Mouse (Mus musculus) limb, embryonic 14.5 days (tissue): ENCODE results near the gene Adsl. TPM values are rescaled to one million over a fixed set of nuclear protein-coding genes. Genes with fewer than 3 reads are reported as not detected.
"Not testable (repeated sequence)": the region's sequence is repeated elsewhere in the genome, so short reads cannot be mapped to it uniquely, and the experiment has no call there.

Experiments used
- ATAC-seq: fragments of 200-750 bp; cut with Nextera tagmentation; 2 replicates; pipeline ENCODE4 v1.8.0; 2017; ENCODE audit warnings: low read depth, moderate number of reproducible peaks, moderate TSS enrichment; ENCODE audit not compliant: low FRiP score
- DNase-seq: peaks from one replicate; pipeline ENCODE4 v3.0.0-alpha.2; 2015; ENCODE audit warnings: low spot score
- H3K27ac ChIP-seq: fragments of 300-500 bp; sonication (generic); replicated peaks from 2 replicates; pipeline ENCODE4 v1.5.1; 2014; ENCODE audit warnings: low read depth, mild to moderate bottlenecking, low read length, moderate library complexity, mixed read lengths
- H3K27me3 ChIP-seq: fragments of 300-500 bp; sonication (generic); 2 replicates; pipeline ENCODE4 v1.6.1; 2014; ENCODE audit warnings: low read length, mixed read lengths; ENCODE audit not compliant: control insufficient read depth, insufficient read depth
- H3K36me3 ChIP-seq: fragments of 300-500 bp; sonication (generic); 2 replicates; pipeline ENCODE4 v1.6.1; 2014; ENCODE audit warnings: mild to moderate bottlenecking, low read length, moderate library complexity, mixed read lengths; ENCODE audit not compliant: control insufficient read depth, insufficient read depth
- H3K4me1 ChIP-seq: fragments of 300-500 bp; sonication (generic); 2 replicates; pipeline ENCODE4 v1.6.1; 2014; ENCODE audit warnings: antibody characterized with exemption, low read length, mixed read lengths; ENCODE audit not compliant: control insufficient read depth, insufficient read depth
- H3K4me2 ChIP-seq: fragments of 300-500 bp; sonication (generic); replicated peaks from 2 replicates; pipeline ENCODE4 v1.6.1; 2014; ENCODE audit warnings: low read depth, mild to moderate bottlenecking, low read length, moderate library complexity; ENCODE audit not compliant: severe bottlenecking
- H3K4me3 ChIP-seq: fragments of 300-500 bp; sonication (generic); replicated peaks from 2 replicates; pipeline ENCODE4 v1.5.1; 2014; ENCODE audit warnings: low read length
- H3K9ac ChIP-seq: fragments of 300-500 bp; sonication (generic); 2 replicates; pipeline ENCODE4 v1.6.1; 2014; ENCODE audit warnings: mild to moderate bottlenecking, low read depth, low read length, moderate library complexity; ENCODE audit not compliant: severe bottlenecking
- H3K9me3 ChIP-seq: fragments of 300-500 bp; sonication (generic); 2 replicates; pipeline ENCODE4 v1.6.1; 2016; ENCODE audit warnings: low read length; ENCODE audit not compliant: control insufficient read depth
- POLR2A ChIP-seq: fragments of 200-500 bp; IDR thresholded peaks from 2 replicates; pipeline ENCODE4 v1.8.0; 2012; ENCODE audit warnings: inconsistent platforms, mild to moderate bottlenecking, moderate library complexity, borderline replicate concordance; ENCODE audit not compliant: insufficient read depth, insufficient read length; ENCODE audit errors: extremely low read depth
- WGBS: fragments of 180-500 bp; shearing (Covaris S2); extraction: QIAGEN DNeasy Blood & Tissue Kit; methylation state at CpG from one replicate; pipeline ENCODE4 v1.1.7; 2014; 5-methylcytosine and 5-hydroxymethylcytosine counted together
- polyA plus RNA-seq, 2 experiments: library from polyadenylated mRNA; depleted of rRNA in 1 of 2; stranded (reverse) in 1 of 2; unstranded in 1 of 2; fragments of >200 nt; fragmentation: Nextera tagmentation in 1 of 2; extraction: Ambion mirVana in 1 of 2; gene quantifications; 2 replicates each; pipeline versions ENCODE4 v1.2.1 to v1.2.3; 2012 to 2014

The Adsl gene
- polyA plus RNA-seq (2012; rRNA removed): 93.4 and 101 TPM in 2 replicates
- 114 and 117 TPM in 2 replicates for polyA plus RNA-seq (2014; fragmentation: Nextera tagmentation; extraction: Ambion mirVana)

DNA sequence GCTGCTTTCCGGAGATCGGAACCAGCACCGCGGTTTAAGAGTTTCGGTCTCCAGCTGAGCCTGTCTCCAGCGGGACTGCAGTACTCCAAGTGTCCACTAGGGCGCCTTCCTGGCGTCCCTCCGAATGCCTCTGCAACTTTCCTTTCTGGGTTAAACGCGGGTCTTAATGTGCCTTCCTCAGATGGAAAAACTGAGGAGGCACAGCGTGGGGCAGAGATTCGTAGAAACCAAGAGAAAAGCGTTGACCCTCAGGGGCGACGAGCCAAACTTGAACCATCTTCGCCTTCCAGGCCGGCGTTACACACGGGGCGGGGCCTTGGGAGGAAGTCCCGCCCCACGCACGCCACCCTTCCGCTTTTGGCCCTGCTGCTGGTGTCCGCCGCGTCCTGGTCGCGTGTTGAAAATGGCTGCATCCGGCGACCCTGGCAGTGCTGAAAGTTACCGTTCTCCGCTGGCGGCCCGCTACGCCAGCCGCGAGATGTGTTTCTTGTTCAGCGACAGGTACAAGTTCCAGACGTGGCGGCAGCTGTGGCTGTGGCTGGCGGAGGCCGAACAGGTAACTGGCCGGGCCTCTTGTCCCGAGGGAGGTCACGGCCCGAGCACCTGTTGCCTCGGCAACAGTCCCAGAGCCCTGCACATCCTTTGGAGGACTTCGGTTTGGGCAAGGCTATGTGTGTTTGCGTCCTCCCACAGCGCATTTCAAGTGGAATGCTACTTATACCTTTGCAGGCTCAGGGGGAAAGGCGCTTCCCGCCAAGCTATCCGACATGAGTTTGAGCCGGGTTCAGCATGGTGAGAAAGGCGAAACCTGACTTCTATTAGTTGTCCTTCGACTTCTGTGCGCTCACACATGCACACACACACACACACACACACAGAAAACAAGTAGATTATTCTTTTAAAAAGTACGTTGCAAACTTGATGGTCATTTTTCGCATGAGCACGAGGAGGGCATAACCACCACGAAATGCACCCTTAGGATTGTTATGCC, at the start of gene Adsl:
TSS of gene Adsl (plus strand) at position 346 of the 991 bp plus-strand sequence.
- Histone ChIP-seq H3K27ac (peak within 1 kb of the TSS; percentile 78), H3K9me3 (no peaks in the 10 kb centered on the region), H3K4me2 (peak within 1 kb of the TSS; percentile 60), H3K36me3 (peaks cover 15% of the 10 kb centered on the region), H3K9ac (peak within 1 kb of the TSS; percentile 56), H3K27me3 (no peaks in the 10 kb centered on the region), H3K4me3 (peak within 1 kb of the TSS; percentile 68), H3K4me1 (peaks cover 6% of the 10 kb centered on the region)
- 0 out of 2 replicates have a peak, but pooled peaks have one; percentile 20 for TF ChIP-seq POLR2A
- DNase-seq (peak; percentile 89), ATAC-seq (peak; percentile 96)
- WGBS: 1% methylated on average over 63 of the region's 63 CpGs

DNA sequence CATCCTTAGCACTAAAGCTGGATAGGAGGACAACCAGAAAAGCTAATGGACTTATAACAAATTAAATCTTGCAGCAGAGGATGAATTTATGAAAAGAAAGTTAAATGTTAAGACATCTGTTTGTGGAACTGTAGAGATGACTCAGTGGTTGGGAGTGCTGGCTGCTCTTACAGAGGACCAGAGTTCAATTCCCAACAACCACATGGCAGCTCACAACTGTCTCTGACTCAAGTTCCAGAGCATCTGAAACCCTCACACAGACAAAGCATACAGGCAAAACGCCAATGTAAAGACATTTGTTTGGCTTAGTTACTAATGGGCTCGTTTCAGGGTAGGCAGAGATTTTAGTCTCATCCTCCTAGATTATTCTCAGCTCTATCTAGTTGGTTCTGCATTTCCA, 48.5 kb upstream of the Adsl start:
- Histone ChIP-seq H3K4me1 (no peaks in the 10 kb centered on the region), H3K27ac (no peak overlapping the region), H3K4me2 (no peak overlapping the region), H3K27me3 (no peaks in the 10 kb centered on the region), H3K9ac (no peak overlapping the region), H3K36me3 (peaks cover 95% of the 10 kb centered on the region), H3K9me3 (no peaks in the 10 kb centered on the region), H3K4me3 (no peak overlapping the region)
- no peak for DNase-seq
- ATAC-seq: no peak
- 90% methylated on average over 2 of the region's 2 CpGs for WGBS
- no peak for TF ChIP-seq POLR2A

DNA sequence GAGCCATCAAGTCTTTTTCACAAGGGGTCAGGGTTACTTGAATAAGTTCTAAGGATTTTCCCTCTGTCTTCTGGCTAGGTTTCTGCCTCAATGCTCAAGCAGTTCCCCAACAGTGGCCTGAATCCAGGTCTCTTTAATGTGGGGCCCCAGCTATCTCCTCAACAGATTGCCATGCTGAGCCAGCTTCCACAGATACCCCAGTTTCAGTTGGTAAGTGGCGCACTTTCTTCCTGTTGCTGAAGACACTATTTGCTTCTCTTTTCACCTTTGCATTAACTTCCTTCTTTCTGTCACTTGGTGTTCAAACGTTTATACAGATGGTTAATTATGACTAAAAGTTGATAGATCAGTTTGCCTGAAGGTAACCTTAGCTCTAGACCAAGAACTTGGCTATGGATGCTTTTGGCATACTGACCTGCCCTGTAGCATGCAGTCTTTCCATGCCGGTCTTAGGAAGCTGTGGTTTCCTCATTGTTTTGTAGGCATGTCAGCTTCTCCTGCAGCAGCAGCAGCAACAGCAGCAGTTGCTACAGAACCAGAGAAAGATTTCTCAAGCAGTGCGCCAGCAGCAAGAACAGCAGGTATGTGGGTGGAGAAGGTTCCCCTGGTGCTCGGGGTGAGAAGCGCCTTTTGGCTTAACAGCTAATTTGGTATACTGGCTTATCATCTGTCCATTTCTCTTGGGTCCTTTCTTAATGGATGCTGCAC, 46.3 kb upstream of the Adsl start:
- Histone ChIP-seq H3K36me3 (peaks cover 94% of the 10 kb centered on the region), H3K9ac (no peak overlapping the region), H3K4me3 (no peak overlapping the region), H3K4me1 (no peaks in the 10 kb centered on the region), H3K27me3 (no peaks in the 10 kb centered on the region), H3K9me3 (no peaks in the 10 kb centered on the region), H3K4me2 (no peak overlapping the region), H3K27ac (no peak overlapping the region)
- TF ChIP-seq POLR2A: no peak
- DNase-seq (no peak), ATAC-seq (no peak)
- 93% methylated on average over 6 of the region's 6 CpGs for WGBS

DNA sequence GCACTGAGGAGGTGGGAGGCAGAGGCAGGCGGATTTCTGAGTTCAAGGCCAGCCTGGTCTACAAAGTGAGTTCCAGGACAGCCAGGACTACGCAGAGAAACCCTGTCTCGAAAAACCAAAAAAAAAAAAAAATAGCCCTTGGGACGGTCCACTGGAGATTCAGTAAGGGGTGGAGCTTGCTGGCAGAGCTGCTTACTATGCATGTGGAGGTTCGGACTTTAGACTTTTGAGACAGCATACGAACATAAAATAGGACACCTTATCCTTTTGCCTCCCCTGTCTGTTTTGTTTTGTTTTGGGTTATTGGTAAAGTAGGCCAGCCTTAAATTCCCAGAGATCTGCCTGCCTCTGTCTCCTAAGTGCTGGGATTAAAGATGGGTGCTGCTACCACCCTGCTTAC, 43.5 kb upstream of the Adsl start:
- not testable (repeated sequence) for H3K4me1 ChIP-seq, H3K27ac ChIP-seq, H3K27me3 ChIP-seq, ATAC-seq, H3K9me3 ChIP-seq, H3K4me3 ChIP-seq, H3K4me2 ChIP-seq, DNase-seq, H3K9ac ChIP-seq
- 97% methylated on average over 6 of the region's 6 CpGs for WGBS
- H3K36me3 ChIP-seq: peaks cover 84% of the 10 kb centered on the region

DNA sequence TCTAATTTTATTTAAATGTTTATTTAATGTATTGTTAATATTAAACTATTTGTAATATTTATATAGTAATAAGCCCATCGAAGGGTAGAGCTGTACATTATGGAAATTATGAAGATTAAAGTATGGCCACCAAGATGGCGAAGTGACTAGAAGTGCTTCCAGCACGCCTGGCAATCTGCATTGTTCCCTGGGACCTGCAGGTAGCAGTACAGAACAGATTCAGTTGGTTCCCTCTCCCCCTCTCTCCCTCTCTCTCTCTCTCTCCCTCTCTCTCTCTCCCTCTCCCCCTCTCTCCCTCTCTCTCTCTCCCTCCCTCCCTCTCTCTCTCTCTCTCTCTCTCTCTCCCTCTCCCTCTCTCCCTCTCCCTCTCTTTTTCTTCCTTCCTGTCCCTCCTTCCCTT, 38.1 kb upstream of the Adsl start:
- H3K4me2 ChIP-seq: no peak overlapping the region
- no peak overlapping the region for H3K9ac ChIP-seq
- ATAC-seq (no peak), DNase-seq (no peak)
- H3K9me3 ChIP-seq: no peaks in the 10 kb centered on the region
- H3K27me3 ChIP-seq: no peaks in the 10 kb centered on the region
- peaks cover 79% of the 10 kb centered on the region for H3K36me3 ChIP-seq
- H3K4me3 ChIP-seq: no peak overlapping the region
- TF ChIP-seq POLR2A: no peak
- 96% methylated on average over 3 of the region's 3 CpGs for WGBS
- H3K27ac ChIP-seq: no peak overlapping the region
- H3K4me1 ChIP-seq: no peaks in the 10 kb centered on the region
